Mouse (Mus musculus): Measurements from ENCODE around the gene Ptpn5.

The Ptpn5 gene

DNA sequence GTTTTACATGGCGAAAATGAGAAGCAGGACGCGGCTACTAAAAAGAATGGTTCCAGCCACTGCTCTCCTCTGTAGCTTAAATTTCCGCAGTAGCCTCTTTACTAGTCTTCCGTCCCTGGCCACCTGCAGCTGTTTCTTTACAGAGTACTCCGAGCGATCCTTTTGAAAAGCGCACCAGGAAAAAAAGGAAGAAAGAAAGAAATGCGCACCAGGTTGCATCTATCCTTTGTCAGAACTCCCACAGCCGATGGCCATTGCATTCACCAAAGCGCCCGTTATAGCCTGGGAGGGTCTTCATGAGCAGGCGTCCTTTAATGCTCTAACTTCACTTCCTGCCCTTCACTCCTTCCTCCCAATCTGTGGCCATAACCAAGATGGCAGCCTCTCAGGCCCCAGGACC, at the start of gene Ptpn5:
Gene Ptpn5 (minus strand): TSS at position 354 of the 400 bp plus-strand sequence.
- DNase-seq (ENCODE audit: low spot score in 2 of 2), result no peak

GRCm38 (mm10) chr7:47170814-47171213, 37.3 kb upstream of the Ptpn5 start:
- DNase-seq (ENCODE audit: low spot score in 2 of 2), result no peak

DNA sequence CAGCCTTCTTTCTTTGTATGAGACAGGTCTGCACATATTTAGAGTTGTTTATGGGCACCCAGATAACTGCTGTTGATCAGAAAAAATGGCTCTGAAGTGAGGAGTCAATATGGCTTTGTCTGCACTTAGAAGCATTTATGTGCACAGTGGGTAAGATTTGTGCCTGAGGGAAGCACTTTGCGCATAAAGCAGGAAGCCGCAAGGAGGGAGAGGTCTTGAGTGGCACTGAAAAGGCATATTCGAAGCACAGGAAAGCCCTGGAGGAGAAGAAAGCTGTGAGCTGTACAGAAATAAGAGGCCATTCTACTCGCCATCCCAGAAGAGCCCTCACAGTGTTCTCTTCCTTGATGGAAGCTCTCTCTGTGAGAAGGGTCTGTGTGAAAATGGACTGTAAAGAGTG, 31.5 kb upstream of the Ptpn5 start:
- no peak for DNase-seq (ENCODE audit: low spot score in 2 of 2)

DNA sequence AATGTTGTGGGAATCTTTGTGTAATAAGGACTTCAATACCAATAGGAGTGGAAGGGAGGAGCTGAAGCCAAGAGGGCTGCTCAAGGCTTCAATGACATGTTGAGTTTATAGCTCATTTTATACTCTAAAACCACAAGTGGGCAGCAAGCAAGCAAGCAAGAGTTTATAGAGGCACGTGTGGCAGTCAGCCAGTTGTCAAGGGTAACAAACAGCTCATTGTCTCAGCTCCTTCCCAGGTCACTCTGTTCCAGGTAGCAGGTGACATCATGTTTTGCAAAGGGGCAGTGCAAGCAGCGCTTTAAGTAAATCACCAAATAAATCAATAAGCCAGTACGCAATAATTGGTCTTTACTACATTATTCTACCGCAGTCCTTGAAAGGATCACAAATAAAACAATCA, 29.7 kb upstream of the Ptpn5 start:
- no peak for DNase-seq (ENCODE audit: low spot score in 2 of 2)

DNA sequence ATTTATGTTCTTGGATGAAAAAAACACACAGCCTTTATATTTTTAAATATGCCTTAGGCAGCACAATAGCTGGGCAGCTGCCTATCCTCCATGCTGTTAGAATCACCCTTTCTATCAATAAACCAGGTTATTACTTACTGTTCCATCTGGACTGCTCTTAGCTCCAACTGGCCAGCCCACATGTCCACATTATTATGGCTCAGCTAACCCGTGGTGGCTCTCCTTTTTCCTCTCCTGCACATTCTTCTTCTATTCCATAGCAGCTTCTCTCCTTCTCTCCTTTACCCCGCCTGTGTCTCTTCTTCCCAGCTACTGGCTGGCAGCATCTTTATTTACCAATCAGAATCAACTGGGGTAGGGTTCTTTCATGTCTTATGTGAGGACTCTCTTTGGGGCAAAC, 25.0 kb upstream of the Ptpn5 start:
- no peak for DNase-seq (ENCODE audit: low spot score in 2 of 2)

- no peak for DNase-seq (ENCODE audit: low spot score in 2 of 2)
These were observed 24.3 kb upstream of the Ptpn5 start for GRCm38 (mm10) chr7:47157743-47158142.

GRCm38 (mm10) chr7:47155849-47156248, 22.4 kb upstream of the Ptpn5 start:
- peak in 1 of 2 experiments; percentile 56 for DNase-seq (ENCODE audit: low spot score in 2 of 2)

GRCm38 (mm10) chr7:47155396-47155795, 21.9 kb upstream of the Ptpn5 start:
- peak in 1 of 2 experiments; percentile 14 for DNase-seq (ENCODE audit: low spot score in 2 of 2)

DNA sequence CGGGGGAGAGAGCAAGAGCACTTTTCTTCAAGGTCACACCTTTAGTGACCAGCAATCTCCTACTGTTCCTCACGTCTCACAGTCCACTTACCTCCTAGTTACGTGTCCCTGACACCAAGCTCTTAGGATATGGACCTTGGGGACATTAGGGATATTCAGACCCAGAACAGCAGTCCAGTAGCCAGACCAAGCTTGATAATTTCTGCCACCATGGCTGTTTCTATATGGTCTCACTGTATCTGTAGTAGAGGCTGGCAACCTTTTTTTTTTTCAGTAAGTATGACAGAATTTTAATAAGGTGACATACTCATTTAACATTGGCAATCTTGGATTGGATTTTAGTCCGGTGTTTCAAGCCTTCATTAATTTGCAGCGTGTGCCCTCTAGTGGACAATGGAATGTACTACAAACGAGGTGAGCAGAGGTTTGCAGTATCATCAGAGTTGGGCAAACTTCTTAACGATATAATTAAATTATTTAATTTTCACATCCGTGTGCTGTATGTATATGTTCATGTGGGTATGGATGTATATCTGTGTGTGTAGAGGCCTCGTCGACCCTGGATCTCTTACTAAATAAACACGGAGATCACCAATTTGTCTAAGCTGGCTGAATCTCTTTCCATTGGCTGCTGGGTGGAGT, 17.1 kb upstream of the Ptpn5 start:
- peak in 1 of 2 experiments; percentile 61 for DNase-seq (ENCODE audit: low spot score in 2 of 2)

GRCm38 (mm10) chr7:47148298-47148697, 14.8 kb upstream of the Ptpn5 start:
- no peak for DNase-seq (ENCODE audit: low spot score in 2 of 2)

DNA sequence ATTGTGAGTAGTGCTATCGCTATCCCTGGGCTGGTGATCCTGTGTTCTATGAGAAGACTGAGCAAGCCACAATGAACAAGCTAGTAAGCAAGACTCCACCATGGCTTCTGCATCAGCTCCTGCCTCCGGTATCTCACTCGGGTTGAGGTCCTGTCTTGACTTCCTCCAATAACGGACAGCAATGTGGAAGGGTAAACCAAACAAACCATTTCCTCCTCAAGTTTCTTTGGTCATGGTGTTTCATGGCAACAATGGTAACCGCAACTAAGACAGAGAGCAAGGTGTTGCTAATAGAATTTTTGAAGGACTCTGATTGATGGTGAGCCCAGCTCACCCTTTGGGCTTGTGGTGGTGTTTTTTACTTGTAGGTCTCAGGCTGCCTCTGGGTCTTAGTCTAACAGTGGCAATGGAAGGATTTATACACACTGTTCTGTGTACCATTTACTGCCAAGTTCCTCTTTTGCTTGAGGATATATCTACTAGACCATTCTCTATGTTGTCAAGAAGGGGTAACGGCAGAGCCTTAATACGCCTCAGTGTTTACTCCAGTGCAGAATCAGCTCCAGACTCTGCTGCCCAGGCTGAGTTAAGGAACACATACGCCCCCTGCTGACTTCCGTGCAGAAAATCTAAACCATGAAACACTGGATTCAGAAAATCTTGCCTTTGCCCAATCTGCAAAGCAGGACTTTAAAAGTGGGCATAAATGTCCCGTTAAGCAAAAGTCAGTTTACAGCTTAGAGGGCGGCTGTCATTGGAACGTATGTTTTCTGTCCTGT, 12.7 kb upstream of the Ptpn5 start:
- peak in 1 of 2 experiments; percentile 66 for DNase-seq (ENCODE audit: low spot score in 2 of 2)

GRCm38 (mm10) chr7:47144299-47144698, 10.8 kb upstream of the Ptpn5 start:
- DNase-seq (ENCODE audit: low spot score in 2 of 2), result no peak

DNA sequence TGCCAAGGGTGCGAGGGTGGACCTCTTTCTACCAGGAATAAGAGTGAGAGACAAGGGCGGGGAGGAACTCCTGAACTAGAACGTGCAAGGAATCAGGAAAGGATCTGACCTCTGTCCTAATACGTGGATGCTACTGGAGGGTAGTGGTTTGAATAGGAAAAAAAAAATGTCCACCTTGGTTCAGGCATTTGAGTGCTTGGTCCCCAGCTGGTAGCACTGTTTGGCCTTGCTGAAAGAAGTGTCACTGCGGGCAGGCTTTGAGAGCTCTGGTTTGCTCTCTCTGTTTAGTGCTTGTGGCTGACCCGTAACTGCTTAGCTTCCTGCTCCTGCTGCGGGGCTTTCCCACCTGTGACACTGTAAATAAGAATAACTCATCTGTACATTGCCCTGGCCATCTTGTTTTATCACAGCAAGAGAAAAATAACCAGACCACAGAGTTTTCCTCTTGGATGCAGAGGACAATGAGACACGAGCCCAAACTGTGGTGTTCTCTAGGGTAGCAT, 6.4 kb upstream of the Ptpn5 start:
- DNase-seq (ENCODE audit: low spot score in 2 of 2), result no peak

- DNase-seq (ENCODE audit: low spot score in 2 of 2), result no peak
These were observed 1.1 kb upstream of the Ptpn5 start for GRCm38 (mm10) chr7:47134570-47134969.

DNA sequence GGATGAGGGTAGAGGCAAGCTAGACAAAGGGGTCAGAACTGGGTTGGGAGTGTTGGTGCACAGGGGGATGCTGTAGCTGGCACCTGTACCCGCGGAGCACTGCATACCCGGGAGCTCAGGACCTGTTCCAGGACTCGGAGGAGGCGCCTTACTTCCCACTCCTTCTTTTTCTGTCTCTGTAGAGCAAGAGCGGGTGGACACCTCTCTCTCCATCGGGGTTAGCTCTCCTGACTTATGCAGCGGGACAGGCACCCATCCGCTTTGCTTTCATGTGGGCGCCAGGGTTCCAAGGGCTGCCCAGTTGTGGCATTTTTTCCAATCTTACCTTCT, 588 bp downstream of the Ptpn5 start:
- DNase-seq (ENCODE audit: low spot score in 2 of 2), result peak in 1 of 2 experiments; percentile 71

GRCm38 (mm10) chr7:47132180-47132930, 1.1 kb downstream of the Ptpn5 start:
- peak; percentile 47 to 62 for DNase-seq (ENCODE audit: low spot score in 2 of 2)

DNA sequence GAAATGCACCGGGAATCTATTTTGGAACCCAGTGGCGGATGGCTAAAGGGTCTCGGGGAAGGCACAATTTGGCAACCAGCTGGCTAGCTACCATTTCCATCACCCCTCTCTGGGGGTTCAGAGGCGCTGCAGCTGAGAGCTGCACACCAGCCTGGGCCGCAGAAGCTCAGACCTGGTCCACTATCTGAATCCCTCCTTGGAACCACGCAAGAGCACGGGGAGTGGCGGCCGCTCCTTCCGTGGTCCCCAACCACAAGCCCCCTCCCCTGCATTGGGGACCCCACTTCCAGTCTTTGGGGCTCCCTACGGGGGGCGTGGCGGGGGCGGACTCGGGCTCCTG, 1.7 kb downstream of the Ptpn5 start:
- no peak for DNase-seq (ENCODE audit: low spot score in 2 of 2)

- DNase-seq (ENCODE audit: low spot score in 2 of 2), result no peak
These were observed 2.2 kb downstream of the Ptpn5 start for GRCm38 (mm10) chr7:47131258-47131657.

DNA sequence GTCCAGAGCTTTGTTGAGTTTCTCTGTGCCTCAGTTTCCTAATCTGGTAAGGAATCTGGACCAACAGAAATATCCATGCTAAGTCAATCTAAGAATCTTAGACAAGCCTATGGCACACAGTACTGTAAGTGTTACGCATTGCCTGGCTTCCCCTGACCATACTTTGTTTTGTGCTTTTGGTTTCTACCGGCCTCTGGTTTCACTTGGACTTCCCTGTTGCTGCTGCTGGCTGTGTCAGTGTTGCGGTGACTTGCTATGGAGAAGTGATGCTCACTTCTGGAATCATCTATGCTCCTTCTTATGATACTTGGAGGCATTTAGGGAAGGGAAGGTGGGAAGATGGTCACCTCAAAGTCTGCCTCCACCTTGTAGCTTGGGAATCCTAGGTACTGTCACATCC, 11.5 kb downstream of the Ptpn5 start:
- no peak for DNase-seq (ENCODE audit: low spot score in 2 of 2)

- DNase-seq (ENCODE audit: low spot score in 2 of 2), result no peak
These were observed 16.8 kb downstream of the Ptpn5 start for GRCm38 (mm10) chr7:47116666-47117065.

- DNase-seq (ENCODE audit: low spot score in 2 of 2), result no peak
These were observed 18.0 kb downstream of the Ptpn5 start for GRCm38 (mm10) chr7:47115491-47115890.

DNA sequence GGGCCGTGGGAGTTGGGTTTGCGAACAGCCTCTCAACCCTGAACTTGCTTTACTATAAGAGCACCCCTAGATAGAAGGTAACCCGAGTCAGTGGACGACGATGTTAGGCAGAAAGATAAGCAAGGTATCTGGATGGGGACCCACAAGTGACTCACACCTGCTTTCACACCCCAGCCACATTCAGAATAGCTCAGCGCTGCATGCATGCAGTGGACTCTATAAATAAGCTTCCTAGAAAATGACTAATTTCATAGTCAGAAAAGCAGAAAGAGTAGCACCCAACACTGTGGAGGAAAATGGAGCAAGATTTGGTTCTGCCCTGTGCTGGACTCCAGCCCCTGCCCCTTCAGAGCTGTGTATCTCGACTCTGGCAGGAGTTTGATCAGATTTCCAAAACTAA, 20.1 kb downstream of the Ptpn5 start:
- DNase-seq (ENCODE audit: low spot score in 2 of 2), result peak in 1 of 2 experiments; percentile 73

DNA sequence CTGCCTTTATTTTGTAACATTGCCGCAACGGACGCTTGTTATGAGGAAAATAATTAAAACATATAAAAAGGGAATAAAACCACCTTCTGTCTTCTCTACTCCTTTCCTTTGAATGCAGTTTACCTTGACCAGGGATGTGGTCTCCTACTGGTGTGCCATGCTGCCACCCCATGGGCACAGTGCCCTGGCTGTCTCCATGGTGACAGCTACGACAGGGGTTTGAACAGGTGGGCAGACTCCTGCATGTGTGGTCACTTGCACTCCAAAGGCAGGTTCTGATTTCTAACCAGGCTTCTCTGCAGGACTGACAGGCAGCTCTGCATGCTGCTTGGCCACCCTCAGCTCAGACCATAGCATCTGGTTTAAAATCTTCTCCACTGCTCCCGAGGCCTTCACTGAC, 21.4 kb downstream of the Ptpn5 start:
- DNase-seq (ENCODE audit: low spot score in 2 of 2), result no peak
